Comparison of ENCODE assay signal across 27 mouse cellular contexts in genomic region chr8:46336351-46336750, GRCm38 (mm10). TPM values are rescaled to one million over a fixed set of nuclear protein-coding genes. Genes with fewer than 3 reads are reported as not detected.
DNase-seq lines count a peak whose midpoint lies in the region; ATAC-seq and TF ChIP-seq lines count a peak whose summit lies in the region.
"Had no signal": no experiment of that assay in that cellular context is flagged by ENCODE, and none has a peak within 500 bp of the region (broad histone marks: within the 10 kb centered on the region; RNA-seq: fewer than 3 reads in every experiment).

No protein-coding gene starts in this region.

- TF ChIP-seq CTCF in intestine, postnatal 0 days (IDR thresholded peaks at IDR 0.05; ENCODE audit: low read depth): no peak

- H3K4me1 ChIP-seq in midbrain, embryonic 10.5 days: peaks cover 6% of the 10 kb centered on the region
- H3K4me1 ChIP-seq in intestine, postnatal 0 days (replicated peaks; ENCODE audit: control insufficient read depth, insufficient read depth, low read length): no peaks in the 10 kb centered on the region
- H3K4me1 ChIP-seq: embryonic facial prominence, embryonic 13.5 days; forebrain, embryonic 13.5 days; kidney, embryonic 15.5 days; neural tube, embryonic 15.5 days had no signal

- no peaks in the 10 kb centered on the region for H3K36me3 ChIP-seq in splenic B cell, adult 2 months (ENCODE audit: control insufficient read depth, insufficient read depth, low read length, poor library complexity, severe bottlenecking)
- H3K36me3 ChIP-seq in midbrain, embryonic 10.5 days: no peaks in the 10 kb centered on the region
- H3K36me3 ChIP-seq in intestine, postnatal 0 days (ENCODE audit: control insufficient read depth, insufficient read depth): no peaks in the 10 kb centered on the region
- H3K36me3 ChIP-seq: embryonic facial prominence, embryonic 13.5 days; heart, embryonic 10.5 days; hindbrain, embryonic 10.5 days; kidney, embryonic 15.5 days; limb, embryonic 15.5 days; lung, embryonic 15.5 days; neural tube, embryonic 15.5 days had no signal

- no peak overlapping the region for H3K9ac ChIP-seq in intestine, postnatal 0 days (ENCODE audit: low read depth, low read length)
- H3K9ac ChIP-seq: embryonic facial prominence, embryonic 13.5 days; forebrain, embryonic 13.5 days; kidney, embryonic 15.5 days; limb, embryonic 15.5 days; liver, embryonic 14.5 days; lung, embryonic 15.5 days; neural tube, embryonic 15.5 days had no signal

- H3K9me3 ChIP-seq in midbrain, embryonic 10.5 days (replicated peaks): no peaks in the 10 kb centered on the region
- no peaks in the 10 kb centered on the region for H3K9me3 ChIP-seq in intestine, postnatal 0 days (ENCODE audit: control insufficient read depth)
- H3K9me3 ChIP-seq: embryonic facial prominence, embryonic 13.5 days; forebrain, embryonic 13.5 days; heart, embryonic 10.5 days; hindbrain, embryonic 10.5 days; kidney, embryonic 15.5 days; limb, embryonic 15.5 days; lung, embryonic 15.5 days; neural tube, embryonic 15.5 days had no signal

- H3K27ac ChIP-seq in midbrain, embryonic 10.5 days (replicated peaks): no peak overlapping the region
- no peak overlapping the region for H3K27ac ChIP-seq in intestine, postnatal 0 days (ENCODE audit: low read depth, low read length)
- H3K27ac ChIP-seq: embryonic facial prominence, embryonic 13.5 days; forebrain, embryonic 13.5 days; heart, embryonic 10.5 days; hindbrain, embryonic 10.5 days; kidney, embryonic 15.5 days; limb, embryonic 15.5 days; liver, embryonic 14.5 days; lung, embryonic 15.5 days; neural tube, embryonic 15.5 days had no signal

- peak; percentile 89 for ATAC-seq in CD4-positive, CD25-positive, alpha-beta regulatory T cell, adult 4 months
- no peak for ATAC-seq in intestine, postnatal 0 days
- ATAC-seq: forebrain, embryonic 13.5 days; hindbrain, embryonic 16.5 days; midbrain, embryonic 16.5 days had no signal

- H3K4me3 ChIP-seq in midbrain, embryonic 10.5 days: no peak overlapping the region
- no peak overlapping the region for H3K4me3 ChIP-seq in intestine, postnatal 0 days (ENCODE audit: low read depth, low read length)
- H3K4me3 ChIP-seq: embryonic facial prominence, embryonic 13.5 days; forebrain, embryonic 13.5 days; heart, embryonic 10.5 days; hindbrain, embryonic 10.5 days; kidney, embryonic 15.5 days; limb, embryonic 15.5 days; lung, embryonic 15.5 days; neural tube, embryonic 15.5 days had no signal

- no peaks in the 10 kb centered on the region for H3K27me3 ChIP-seq in splenic B cell, adult 2 months (ENCODE audit: control insufficient read depth, insufficient read depth, low read length, poor library complexity, severe bottlenecking)
- no peaks in the 10 kb centered on the region; the same call in 1 of the 2 replicates for H3K27me3 ChIP-seq in midbrain, embryonic 10.5 days (ENCODE audit: low read depth, poor library complexity, severe bottlenecking)
- no peaks in the 10 kb centered on the region for H3K27me3 ChIP-seq in intestine, postnatal 0 days (replicated peaks; ENCODE audit: control insufficient read depth, insufficient read depth, low read length)
- H3K27me3 ChIP-seq: embryonic facial prominence, embryonic 13.5 days; forebrain, embryonic 13.5 days; limb, embryonic 15.5 days; lung, embryonic 15.5 days; neural tube, embryonic 15.5 days had no signal

- DNase-seq in spleen, adult 18-20 months: peak; percentile 13 to 20
- DNase-seq in spleen, adult 12 weeks (ENCODE audit: low spot score): no peak
- DNase-seq in induced T-regulatory cell, adult 2 months (ENCODE audit: low read depth): peak; percentile 53
- peak; percentile 81 for DNase-seq in splenic B cell, adult 2 months (ENCODE audit: low read depth, low spot score)
- no peak for DNase-seq in midbrain, embryonic 10.5 days (ENCODE audit: low spot score)
- DNase-seq: cerebellum, adult 11 months; cerebellum, adult 9-11 months; kidney, adult 11 months; kidney, postnatal 4 days; left cerebral cortex, postnatal 4 days; lung, postnatal 36 days; right cerebral cortex, postnatal 14 days had no signal

- WGBS in midbrain, embryonic 10.5 days: 92% methylated on average over 8 of the region's 8 CpGs
- WGBS in intestine, postnatal 0 days: 91% methylated on average over 8 of the region's 8 CpGs

- H3K4me2 ChIP-seq in intestine, postnatal 0 days (replicated peaks; ENCODE audit: low read depth): no peak overlapping the region
- H3K4me2 ChIP-seq: embryonic facial prominence, embryonic 13.5 days; forebrain, embryonic 13.5 days; kidney, embryonic 15.5 days; limb, embryonic 15.5 days; lung, embryonic 15.5 days; neural tube, embryonic 15.5 days had no signal

RNA-seq across cellular contexts. Expression of gene Helt, which starts 41.9 kb away (rescaled TPM):
- polyA plus RNA-seq in CD4-positive, CD25-positive, alpha-beta regulatory T cell, adult 4 months (2017; shearing (Covaris generic)): not detected
- polyA plus RNA-seq in midbrain, embryonic 10.5 days (2016; fragmentation: Nextera tagmentation; extraction: Ambion mirVana): 32.2 and 64.1 TPM in 2 replicates
- not detected in 2 replicates for polyA plus RNA-seq in intestine, postnatal 0 days (2015; fragmentation: Nextera tagmentation; extraction: Ambion mirVana)
- polyA plus RNA-seq: embryonic facial prominence, embryonic 13.5 days; heart, embryonic 10.5 days; heart, embryonic 16.5 days; hindbrain, embryonic 16.5 days; kidney, embryonic 15.5 days; limb, embryonic 15.5 days; liver, embryonic 14.5 days; lung, embryonic 15.5 days; neural tube, embryonic 15.5 days; urinary bladder, adult 2 months had no signal

Comparison
In these comparisons a context has a peak if more than half of its experiments do, and no peak if none do; other contexts are left out.
1. DNase-seq: peak in spleen, adult 18-20 months (2 of 2), induced T-regulatory cell, adult 2 months (single experiment) and splenic B cell, adult 2 months (single experiment); none in spleen, adult 12 weeks (single experiment) and midbrain, embryonic 10.5 days (single experiment).
2. RNA of gene Helt, which starts 41.9 kb away (polyA plus RNA-seq): 32.2 to 64.1 TPM in midbrain, embryonic 10.5 days; not detected in CD4-positive, CD25-positive, alpha-beta regulatory T cell, adult 4 months and not detected in intestine, postnatal 0 days; every median in the first group is over 10 times any median in the second.